Mouse (Mus musculus): Measurements from ENCODE around the gene Scnm1. TPM values are rescaled to one million over a fixed set of nuclear protein-coding genes. Genes with fewer than 3 reads are reported as not detected.
"Not testable (repeated sequence)": the region's sequence is repeated elsewhere in the genome, so short reads cannot be mapped to it uniquely, and the experiment has no call there.

The Scnm1 gene
- polyA plus RNA-seq, 1 experiment = 51.5 TPM

- Histone ChIP-seq H3K4me1 (ENCODE audit: control insufficient read depth, insufficient read depth, low read length) (peaks cover 7% of the 10 kb centered on the region), H3K27ac (ENCODE audit: insufficient read depth, low read length) (no peak overlapping the region), H3K4me3 (ENCODE audit: insufficient read depth, low read length) (no peak overlapping the region)
- TF ChIP-seq CTCF (IDR thresholded peaks at IDR 0.05; ENCODE audit: borderline replicate concordance, insufficient read depth, low read length) (no peak), POLR2A (IDR thresholded peaks at IDR 0.05; ENCODE audit: low read depth, low read length) (no peak)
Measured at GRCm38 (mm10) chr3:95112760-95113159, 21.1 kb downstream of the Scnm1 start.

- peak; percentile 62 for TF ChIP-seq POLR2A (IDR thresholded peaks at IDR 0.05; ENCODE audit: low read depth, low read length)
- no peak for TF ChIP-seq CTCF (IDR thresholded peaks at IDR 0.05; ENCODE audit: borderline replicate concordance, insufficient read depth, low read length)
- peak within 1 kb of the TSS; percentile 81 for H3K27ac ChIP-seq (ENCODE audit: insufficient read depth, low read length)
Measured at GRCm38 (mm10) chr3:95110911-95111726, 22.7 kb downstream of the Scnm1 start, which contains the start of gene Vps72. TSS of gene Vps72 (plus strand) at chr3:95111022.

GRCm38 (mm10) chr3:95107898-95108297 is 25.9 kb downstream of the Scnm1 start:
- no peak overlapping the region for H3K4me3 ChIP-seq (ENCODE audit: insufficient read depth, low read length)
- peaks cover 3% of the 10 kb centered on the region for H3K4me1 ChIP-seq (ENCODE audit: control insufficient read depth, insufficient read depth, low read length)
- TF ChIP-seq CTCF (IDR thresholded peaks at IDR 0.05; ENCODE audit: borderline replicate concordance, insufficient read depth, low read length) = no peak
- TF ChIP-seq POLR2A (IDR thresholded peaks at IDR 0.05; ENCODE audit: low read depth, low read length) = no peak
- H3K27ac ChIP-seq (ENCODE audit: insufficient read depth, low read length) = no peak overlapping the region

More at GRCm38 (mm10) chr3:95110911-95111726, 22.7 kb downstream of the Scnm1 start, which contains the start of gene Vps72:
- H3K4me1 ChIP-seq (ENCODE audit: control insufficient read depth, insufficient read depth, low read length) = peaks cover 3% of the 10 kb centered on the region
- peak within 1 kb of the TSS; percentile 79 for H3K4me3 ChIP-seq (ENCODE audit: insufficient read depth, low read length)

GRCm38 (mm10) chr3:95107308-95107707 is 26.5 kb downstream of the Scnm1 start:
- peak overlapping the region; percentile 60; the same call in 1 of the 2 replicates for H3K27ac ChIP-seq (ENCODE audit: insufficient read depth, low read length)
- not testable (repeated sequence) for H3K4me1 ChIP-seq (ENCODE audit: control insufficient read depth, insufficient read depth, low read length); H3K4me3 ChIP-seq (ENCODE audit: insufficient read depth, low read length)

- no peaks in the 10 kb centered on the region for H3K4me1 ChIP-seq (ENCODE audit: control insufficient read depth, insufficient read depth, low read length)
- peak within 1 kb of the TSS; percentile 98 for H3K4me3 ChIP-seq (ENCODE audit: insufficient read depth, low read length)
- peak within 1 kb of the TSS; percentile 82 for H3K27ac ChIP-seq (ENCODE audit: insufficient read depth, low read length)
- TF ChIP-seq POLR2A (IDR thresholded peaks at IDR 0.05; ENCODE audit: low read depth, low read length) = peak; percentile 73
- no peak for TF ChIP-seq CTCF (IDR thresholded peaks at IDR 0.05; ENCODE audit: borderline replicate concordance, insufficient read depth, low read length)
Measured at GRCm38 (mm10) chr3:95106338-95107117, 27.3 kb downstream of the Scnm1 start, which contains the start of gene Pip5k1a. TSS of gene Pip5k1a (minus strand) at chr3:95106930.

- Histone ChIP-seq H3K27ac (ENCODE audit: insufficient read depth, low read length) (peak overlapping the region; percentile 99), H3K4me3 (ENCODE audit: insufficient read depth, low read length) (peak overlapping the region; percentile 98), H3K4me1 (ENCODE audit: control insufficient read depth, insufficient read depth, low read length) (no peaks in the 10 kb centered on the region)
- TF ChIP-seq POLR2A (IDR thresholded peaks at IDR 0.05; ENCODE audit: low read depth, low read length) = no peak
- TF ChIP-seq CTCF (IDR thresholded peaks at IDR 0.05; ENCODE audit: borderline replicate concordance, insufficient read depth, low read length) = no peak
Measured at GRCm38 (mm10) chr3:95105586-95106337, 28.0 kb downstream of the Scnm1 start.

- Histone ChIP-seq H3K4me1 (ENCODE audit: control insufficient read depth, insufficient read depth, low read length) (no peaks in the 10 kb centered on the region), H3K27ac (ENCODE audit: insufficient read depth, low read length) (peak overlapping the region; percentile 99), H3K4me3 (ENCODE audit: insufficient read depth, low read length) (peak overlapping the region; percentile 98)
- TF ChIP-seq POLR2A (IDR thresholded peaks at IDR 0.05; ENCODE audit: low read depth, low read length) (no peak), CTCF (IDR thresholded peaks at IDR 0.05; ENCODE audit: borderline replicate concordance, insufficient read depth, low read length) (no peak)
Measured at GRCm38 (mm10) chr3:95105121-95105520, 28.7 kb downstream of the Scnm1 start.

- TF ChIP-seq CTCF (IDR thresholded peaks at IDR 0.05; ENCODE audit: borderline replicate concordance, insufficient read depth, low read length) (no peak), POLR2A (IDR thresholded peaks at IDR 0.05; ENCODE audit: low read depth, low read length) (no peak)
Measured at GRCm38 (mm10) chr3:95100854-95101253, 33.0 kb downstream of the Scnm1 start.

GRCm38 (mm10) chr3:95088071-95088470 is 45.7 kb downstream of the Scnm1 start:
- no peak overlapping the region for H3K27ac ChIP-seq (ENCODE audit: insufficient read depth, low read length)
- TF ChIP-seq POLR2A (IDR thresholded peaks at IDR 0.05; ENCODE audit: low read depth, low read length) (no peak), CTCF (IDR thresholded peaks at IDR 0.05; ENCODE audit: borderline replicate concordance, insufficient read depth, low read length) (no peak)
- H3K4me1 ChIP-seq (ENCODE audit: control insufficient read depth, insufficient read depth, low read length) = no peaks in the 10 kb centered on the region
- no peak overlapping the region for H3K4me3 ChIP-seq (ENCODE audit: insufficient read depth, low read length)

More at GRCm38 (mm10) chr3:95100854-95101253, 33.0 kb downstream of the Scnm1 start:
- no peaks in the 10 kb centered on the region; the same call in 1 of the 2 replicates for H3K4me1 ChIP-seq (ENCODE audit: control insufficient read depth, insufficient read depth, low read length)
- no peak overlapping the region for H3K4me3 ChIP-seq (ENCODE audit: insufficient read depth, low read length)
- H3K27ac ChIP-seq (ENCODE audit: insufficient read depth, low read length) = no peak overlapping the region

Other genes starting within 250 kb of the Scnm1 start
- gene Psmb4, start 247.1 kb downstream of the Scnm1 start, polyA plus RNA-seq (2011; ENCODE audit: insufficient read length, low read depth, missing spikeins) = 236 and 256 TPM in 2 replicates
- gene Selenbp1, start 201.0 kb downstream of the Scnm1 start, polyA plus RNA-seq (2011; ENCODE audit: insufficient read length, low read depth, missing spikeins) = 1.6 and 4.5 TPM in 2 replicates
- 22.6 and 24.2 TPM in 2 replicates for gene Rfx5, start 179.9 kb downstream of the Scnm1 start, polyA plus RNA-seq (2011; ENCODE audit: insufficient read length, low read depth, missing spikeins)
- 32.1 and 35.9 TPM in 2 replicates for gene Pi4kb, start 159.3 kb downstream of the Scnm1 start, polyA plus RNA-seq (2011; ENCODE audit: insufficient read length, low read depth, missing spikeins)
- 18.4 and 20.2 TPM in 2 replicates for gene Zfp687, start 118.6 kb downstream of the Scnm1 start, polyA plus RNA-seq (2011; ENCODE audit: insufficient read length, low read depth, missing spikeins)
- 234 and 248 TPM in 2 replicates for gene Psmd4, start 91.4 kb downstream of the Scnm1 start, polyA plus RNA-seq (2011; ENCODE audit: insufficient read length, low read depth, missing spikeins)
- gene Pip5k1a, start 27.1 kb downstream of the Scnm1 start, polyA plus RNA-seq (2011; ENCODE audit: insufficient read length, low read depth, missing spikeins) = 73.5 and 78.1 TPM in 2 replicates
- gene Vps72, start 23.0 kb downstream of the Scnm1 start, polyA plus RNA-seq (2011; ENCODE audit: insufficient read length, low read depth, missing spikeins) = 37.2 and 40.4 TPM in 2 replicates
- gene Tmod4, start 9.5 kb downstream of the Scnm1 start, polyA plus RNA-seq (2011; ENCODE audit: insufficient read length, low read depth, missing spikeins) = not detected in 2 replicates
- gene Lysmd1, start 77 bp upstream of the Scnm1 start, polyA plus RNA-seq (2011; ENCODE audit: insufficient read length, low read depth, missing spikeins) = 5.4 and 5.6 TPM in 2 replicates
- gene Tnfaip8l2, start 8.3 kb upstream of the Scnm1 start, polyA plus RNA-seq (2011; ENCODE audit: insufficient read length, low read depth, missing spikeins) = 0.47 TPM in 1 of 2 replicates, not detected in the other
- 5.9 and 8.6 TPM in 2 replicates for gene Sema6c, start 26.4 kb upstream of the Scnm1 start, polyA plus RNA-seq (2011; ENCODE audit: insufficient read length, low read depth, missing spikeins)
- gene Gabpb2, start 83.9 kb upstream of the Scnm1 start, polyA plus RNA-seq (2011; ENCODE audit: insufficient read length, low read depth, missing spikeins) = 16.1 and 22.7 TPM in 2 replicates
- gene Cdc42se1, start 94.7 kb upstream of the Scnm1 start, polyA plus RNA-seq (2011; ENCODE audit: insufficient read length, low read depth, missing spikeins) = 65.4 and 67.4 TPM in 2 replicates
- 33.0 and 44.0 TPM in 2 replicates for gene Mllt11, start 98.2 kb upstream of the Scnm1 start, polyA plus RNA-seq (2011; ENCODE audit: insufficient read length, low read depth, missing spikeins)
- not detected in 2 replicates for gene Gm128, start 107.6 kb upstream of the Scnm1 start, polyA plus RNA-seq (2011; ENCODE audit: insufficient read length, low read depth, missing spikeins)
- not detected in 2 replicates for gene Bnipl, start 117.2 kb upstream of the Scnm1 start, polyA plus RNA-seq (2011; ENCODE audit: insufficient read length, low read depth, missing spikeins)
- gene Mindy1, start 147.3 kb upstream of the Scnm1 start, polyA plus RNA-seq (2011; ENCODE audit: insufficient read length, low read depth, missing spikeins) = 25.5 and 26.9 TPM in 2 replicates
- gene Prune1, start 148.1 kb upstream of the Scnm1 start, polyA plus RNA-seq (2011; ENCODE audit: insufficient read length, low read depth, missing spikeins) = 22.2 and 22.9 TPM in 2 replicates
- 0.79 and 1.2 TPM in 2 replicates for gene Anxa9, start 173.2 kb upstream of the Scnm1 start, polyA plus RNA-seq (2011; ENCODE audit: insufficient read length, low read depth, missing spikeins)
- gene Cers2, start 180.8 kb upstream of the Scnm1 start, polyA plus RNA-seq (2011; ENCODE audit: insufficient read length, low read depth, missing spikeins) = 159 and 178 TPM in 2 replicates
- gene Setdb1, start 223.2 kb upstream of the Scnm1 start, polyA plus RNA-seq (2011; ENCODE audit: insufficient read length, low read depth, missing spikeins) = 28.6 and 34.3 TPM in 2 replicates